Mouse (Mus musculus): ENCODE measurements at regions not wholly inside any gene's neighbourhood (a gene's known extent, or its start where the extent isn't known, plus 50 kb on each side); places are given as distances from the start of the nearest gene placed in this dataset.
A peak's percentile ranks its signal among the peaks of the same experiment; 100 is the strongest.

GRCm38 (mm10) chr3:141051685-141052084 lies 160.5 kb downstream of the Pdha2 start:
- no peak for DNase-seq (ENCODE audit: low spot score)

- DNase-seq (ENCODE audit: low spot score): no peak
Measured at GRCm38 (mm10) chr3:141014262-141014547, 197.9 kb downstream of the Pdha2 start.

GRCm38 (mm10) chr3:141013521-141014261 lies 198.5 kb downstream of the Pdha2 start:
- DNase-seq (ENCODE audit: low spot score): peak; percentile 5

- DNase-seq (ENCODE audit: low spot score): no peak
Measured at GRCm38 (mm10) chr3:141012976-141013375, 199.2 kb downstream of the Pdha2 start.

GRCm38 (mm10) chr3:141008792-141009191 lies 203.4 kb downstream of the Pdha2 start:
- no peak for DNase-seq (ENCODE audit: low spot score)

GRCm38 (mm10) chr3:141005885-141006284 lies 206.3 kb downstream of the Pdha2 start:
- no peak for DNase-seq (ENCODE audit: low spot score)

GRCm38 (mm10) chr3:141003561-141003960 lies 208.6 kb downstream of the Pdha2 start:
- no peak for DNase-seq (ENCODE audit: low spot score)

- no peak for DNase-seq (ENCODE audit: low spot score)
Measured at GRCm38 (mm10) chr3:140988247-140988646, 223.9 kb downstream of the Pdha2 start.

- DNase-seq (ENCODE audit: low spot score): no peak
Measured at GRCm38 (mm10) chr3:140973519-140973918, 238.6 kb downstream of the Pdha2 start.

- DNase-seq (ENCODE audit: low spot score): no peak
Measured at GRCm38 (mm10) chr3:140969892-140970880, 242.0 kb downstream of the Pdha2 start.

GRCm38 (mm10) chr3:140968556-140968955 lies 243.6 kb downstream of the Pdha2 start:
- no peak for DNase-seq (ENCODE audit: low spot score)

- DNase-seq (ENCODE audit: low spot score): peak; percentile 14
Measured at GRCm38 (mm10) chr3:140957666-140958065, 254.5 kb downstream of the Pdha2 start.

- no peak for DNase-seq (ENCODE audit: low spot score)
Measured at GRCm38 (mm10) chr3:140952111-140952800, 259.9 kb downstream of the Pdha2 start.

- DNase-seq (ENCODE audit: low spot score): no peak
Measured at GRCm38 (mm10) chr3:140951024-140951423, 261.1 kb downstream of the Pdha2 start.

GRCm38 (mm10) chr3:140949880-140950662 lies 262.1 kb downstream of the Pdha2 start:
- DNase-seq (ENCODE audit: low spot score): no peak

- DNase-seq (ENCODE audit: low spot score): no peak
Measured at GRCm38 (mm10) chr3:140942450-140942849, 269.7 kb downstream of the Pdha2 start.

GRCm38 (mm10) chr3:140941898-140942297 lies 270.3 kb downstream of the Pdha2 start:
- DNase-seq (ENCODE audit: low spot score): no peak

GRCm38 (mm10) chr3:140941316-140941715 lies 270.8 kb downstream of the Pdha2 start:
- DNase-seq (ENCODE audit: low spot score): no peak

GRCm38 (mm10) chr3:140933156-140933555 lies 279.0 kb downstream of the Pdha2 start:
- DNase-seq (ENCODE audit: low spot score): no peak

GRCm38 (mm10) chr3:140926689-140927088 lies 285.5 kb downstream of the Pdha2 start:
- no peak for DNase-seq (ENCODE audit: low spot score)

- no peak for DNase-seq (ENCODE audit: low spot score)
Measured at GRCm38 (mm10) chr3:140876201-140876895, 335.8 kb downstream of the Pdha2 start.

Data from embryo, embryonic 10 days (tissue).